10 mouse cellular contexts compared by ENCODE assay signal in the genomic region with DNA sequence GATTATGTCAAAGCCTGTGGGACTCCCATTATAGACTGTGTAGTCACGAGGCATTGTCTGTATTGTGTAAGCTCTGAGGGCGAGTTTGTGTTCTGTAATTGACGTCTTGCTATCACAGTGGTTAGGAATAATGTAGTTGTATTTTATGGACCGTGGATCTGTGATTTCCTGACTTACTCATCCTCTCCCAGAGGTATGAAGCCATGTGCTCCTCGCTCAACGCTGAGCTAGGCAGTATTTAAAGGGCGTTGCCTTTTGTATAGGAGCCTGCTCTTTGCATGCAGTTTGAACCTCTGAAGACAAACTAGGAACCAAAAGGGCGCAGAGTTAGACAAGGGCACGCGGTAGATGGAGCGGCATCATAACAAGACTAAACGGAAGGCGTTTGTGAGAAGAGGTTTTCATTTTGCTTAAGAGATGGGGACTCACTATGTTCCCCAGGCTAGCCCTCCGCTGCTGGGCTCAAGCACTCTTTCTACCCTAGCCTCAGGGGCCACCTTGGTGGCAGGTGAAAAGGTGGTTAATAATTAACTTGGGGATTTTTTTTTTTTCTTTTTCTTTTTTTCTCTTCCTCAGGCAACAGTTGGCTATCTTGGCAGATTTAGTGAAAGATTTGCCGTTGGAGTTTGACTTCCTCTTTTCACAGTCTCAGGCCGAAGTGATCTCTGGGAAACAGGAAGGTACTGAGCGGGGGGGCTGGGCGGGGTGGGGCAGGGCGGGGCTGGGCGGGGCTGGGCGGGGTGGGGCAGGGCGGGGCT. TPM values are rescaled to one million over a fixed set of nuclear protein-coding genes. Genes with fewer than 3 reads are reported as not detected.
DNase-seq lines count a peak whose midpoint lies in the region; ATAC-seq and TF ChIP-seq lines count a peak whose summit lies in the region.
"Had no signal": no experiment of that assay in that cellular context is flagged by ENCODE, and none has a peak within 500 bp of the region (broad histone marks: within the 10 kb centered on the region; RNA-seq: fewer than 3 reads in every experiment).

No protein-coding gene starts in this region.

- TF ChIP-seq CTCF in testis, adult 2 months (IDR thresholded peaks at IDR 0.05; ENCODE audit: control insufficient read depth, insufficient read depth, insufficient replicate concordance, low read depth, low read length), result no peak

- intact Hi-C loops in left cerebral cortex, postnatal 25 days (cut with DNase I), result no loop called here

- no peak for DNase-seq in testis, postnatal 10 days (ENCODE audit: low spot score)
- DNase-seq in left cerebral cortex, postnatal 25 days (ENCODE audit: low spot score in 2 of 2), result no peak
- no peak for DNase-seq in cerebellum, postnatal 10 days
- no peak for DNase-seq in cerebellum, postnatal 25 days
- no peak for DNase-seq in cerebellum, adult 18-20 months
- DNase-seq: layer of hippocampus, adult 9-11 months had no signal

- H3K4me2 ChIP-seq in intestine, embryonic 15.5 days (replicated peaks), result no peak overlapping the region; the same call in 1 of the 2 replicates

- peak overlapping the region; percentile 88 for H3K27ac ChIP-seq in testis, adult 2 months (ENCODE audit: control insufficient read depth, insufficient read depth, low read depth, low read length)
- H3K27ac ChIP-seq in intestine, embryonic 15.5 days, result peak overlapping the region; percentile 88

- H3K27me3 ChIP-seq in testis, adult 2 months (ENCODE audit: control insufficient read depth, insufficient read depth, low read length), result no peaks in the 10 kb centered on the region
- H3K27me3 ChIP-seq in intestine, embryonic 15.5 days (replicated peaks), result no peaks in the 10 kb centered on the region
- no peaks in the 10 kb centered on the region for H3K27me3 ChIP-seq in megakaryocyte, embryonic 14.5 days (replicated peaks)

- TF ChIP-seq POLR2A in testis, adult 2 months (IDR thresholded peaks at IDR 0.05; ENCODE audit: control insufficient read depth, low read depth, low read length), result no peak

- peak overlapping the region; percentile 83 for H3K4me3 ChIP-seq in testis, adult 2 months (ENCODE audit: control insufficient read depth, low read depth, low read length)
- H3K4me3 ChIP-seq in intestine, embryonic 15.5 days (replicated peaks), result no peak overlapping the region
- H3K4me3 ChIP-seq in megakaryocyte, embryonic 14.5 days (replicated peaks), result peak overlapping the region; percentile 80
- H3K4me3 ChIP-seq: myocyte had no signal

- H3K4me1 ChIP-seq in testis, adult 2 months (ENCODE audit: control insufficient read depth, insufficient read depth, low read length), result peaks cover 6% of the 10 kb centered on the region
- no peaks in the 10 kb centered on the region; the same call in 1 of the 2 replicates for H3K4me1 ChIP-seq in intestine, embryonic 15.5 days (replicated peaks)
- H3K4me1 ChIP-seq in megakaryocyte, embryonic 14.5 days, result peaks cover 10% of the 10 kb centered on the region

- ATAC-seq in intestine, embryonic 15.5 days, result peak; percentile 93

- no peaks in the 10 kb centered on the region for H3K9me3 ChIP-seq in intestine, embryonic 15.5 days
- no peaks in the 10 kb centered on the region for H3K9me3 ChIP-seq in megakaryocyte, embryonic 14.5 days

- 44% methylated on average over 22 of the region's 22 CpGs for WGBS in intestine, embryonic 15.5 days

- no peak overlapping the region for H3K9ac ChIP-seq in intestine, embryonic 15.5 days

- H3K36me3 ChIP-seq in testis, adult 2 months (ENCODE audit: control insufficient read depth, insufficient read depth, low read length), result no peaks in the 10 kb centered on the region
- H3K36me3 ChIP-seq in intestine, embryonic 15.5 days, result peaks cover 10% of the 10 kb centered on the region; the same call in 1 of the 2 replicates
- peaks cover 66% of the 10 kb centered on the region for H3K36me3 ChIP-seq in megakaryocyte, embryonic 14.5 days (replicated peaks; ENCODE audit: low read length)

RNA-seq across cellular contexts. Expression of gene Entpd7, which starts 21.9 kb away (rescaled TPM):
- 1.5 and 1.6 TPM in 2 replicates for polyA plus RNA-seq in testis, adult 2 months (2012; rRNA removed)
- polyA plus RNA-seq in intestine, embryonic 15.5 days (2015; fragmentation: Nextera tagmentation; extraction: Ambion mirVana), result 21.1 and 24.4 TPM in 2 replicates
- polyA plus RNA-seq in megakaryocyte, embryonic 14.5 days (2012; ENCODE audit: insufficient read depth, low replicate concordance), result 1.2 and 2.4 TPM in 2 replicates
- total RNA-seq in left cerebral cortex, postnatal 25 days (2021), result 10 to 100 TPM; 20.3 to 24.0 TPM

RNA-seq across cellular contexts. Expression of gene Slc25a28, which starts 36.7 kb away (rescaled TPM):
- 101 and 103 TPM in 2 replicates for polyA plus RNA-seq in testis, adult 2 months (2012; rRNA removed)
- 19.1 and 19.9 TPM in 2 replicates for polyA plus RNA-seq in intestine, embryonic 15.5 days (2015; fragmentation: Nextera tagmentation; extraction: Ambion mirVana)
- 17.5 and 30.6 TPM in 2 replicates for polyA plus RNA-seq in megakaryocyte, embryonic 14.5 days (2012; ENCODE audit: insufficient read depth, low replicate concordance)
- total RNA-seq in left cerebral cortex, postnatal 25 days (2021), result 10 to 100 TPM; 35.8 to 36.6 TPM

RNA-seq across cellular contexts. Expression of gene Cutc, which starts 41.5 kb away (rescaled TPM):
- polyA plus RNA-seq in testis, adult 2 months (2012; rRNA removed), result 20.8 and 26.1 TPM in 2 replicates
- 24.8 and 25.9 TPM in 2 replicates for polyA plus RNA-seq in intestine, embryonic 15.5 days (2015; fragmentation: Nextera tagmentation; extraction: Ambion mirVana)
- 5.0 TPM in 1 of 2 replicates, not detected in the other for polyA plus RNA-seq in megakaryocyte, embryonic 14.5 days (2012; ENCODE audit: insufficient read depth, low replicate concordance)
- 1 to 10 TPM; 5.7 to 6.1 TPM for total RNA-seq in left cerebral cortex, postnatal 25 days (2021)

RNA-seq across cellular contexts. Expression of gene Cox15, which starts 41.5 kb away (rescaled TPM):
- polyA plus RNA-seq in testis, adult 2 months (2012; rRNA removed), result 4.0 and 5.5 TPM in 2 replicates
- polyA plus RNA-seq in intestine, embryonic 15.5 days (2015; fragmentation: Nextera tagmentation; extraction: Ambion mirVana), result 12.2 and 14.2 TPM in 2 replicates
- polyA plus RNA-seq in megakaryocyte, embryonic 14.5 days (2012; ENCODE audit: insufficient read depth, low replicate concordance), result 0.56 and 2.6 TPM in 2 replicates
- 10 to 100 TPM; 14.1 to 22.3 TPM for total RNA-seq in left cerebral cortex, postnatal 25 days (2021)
